Mouse (Mus musculus): Measurements from ENCODE around the gene Slc22a23. TPM values are rescaled to one million over a fixed set of nuclear protein-coding genes. Genes with fewer than 3 reads are reported as not detected.

Slc22a23 gene
- total and polyA plus RNA-seq, 3 experiments = 11.1 to 14.2 (median 12.2) TPM

DNA sequence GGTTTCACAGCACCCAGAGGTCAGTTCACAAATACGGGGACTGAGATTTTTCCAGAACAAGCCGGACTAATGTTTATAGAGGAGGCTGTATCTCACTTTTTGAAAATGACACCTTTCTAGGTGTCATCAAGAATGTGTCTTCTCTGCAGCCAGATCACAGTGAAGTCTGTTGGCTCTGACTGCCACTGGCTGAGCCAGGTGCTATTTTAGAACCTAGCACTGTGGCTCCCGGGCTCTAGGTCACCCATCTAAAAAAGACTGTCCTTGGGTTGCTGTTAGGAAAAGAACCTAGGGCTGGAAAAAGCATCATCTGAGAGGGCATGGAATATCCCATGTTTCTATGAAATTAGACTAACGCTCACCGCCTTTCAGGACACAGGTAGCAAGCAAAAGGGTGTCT lies 10.7 kb upstream of the Slc22a23 start:
- no peaks in the 10 kb centered on the region for H3K4me1 ChIP-seq (ENCODE audit: control insufficient read depth, insufficient read depth, low read length)
- H3K4me3 ChIP-seq = no peak overlapping the region
- peak in 1 of 2 experiments; percentile 60 for DNase-seq
- intact Hi-C loops (cut with DNase I) = no loop called here
- no peak overlapping the region for H3K9ac ChIP-seq (ENCODE audit: low read depth, low read length)
- no peak for TF ChIP-seq POLR2A (IDR thresholded peaks at IDR 0.05; ENCODE audit: insufficient read depth, low read depth, low read length)
- no peak for TF ChIP-seq EP300 (IDR thresholded peaks at IDR 0.05; ENCODE audit: insufficient read depth, low read depth, low read length)
- no peak for TF ChIP-seq CTCF (IDR thresholded peaks at IDR 0.05)
- H3K27me3 ChIP-seq (ENCODE audit: control insufficient read depth, insufficient read depth, low read length) = no peaks in the 10 kb centered on the region
- WGBS = 72% methylated on average over 5 of the region's 5 CpGs
- peaks cover 4% of the 10 kb centered on the region; the same call in 1 of the 2 replicates for H3K36me3 ChIP-seq (ENCODE audit: control insufficient read depth, insufficient read depth, low read length)
- peak overlapping the region; percentile 55 for H3K27ac ChIP-seq
- no peaks in the 10 kb centered on the region for H3K79me2 ChIP-seq (replicated peaks; ENCODE audit: control insufficient read depth, insufficient read depth, low read length)

DNA sequence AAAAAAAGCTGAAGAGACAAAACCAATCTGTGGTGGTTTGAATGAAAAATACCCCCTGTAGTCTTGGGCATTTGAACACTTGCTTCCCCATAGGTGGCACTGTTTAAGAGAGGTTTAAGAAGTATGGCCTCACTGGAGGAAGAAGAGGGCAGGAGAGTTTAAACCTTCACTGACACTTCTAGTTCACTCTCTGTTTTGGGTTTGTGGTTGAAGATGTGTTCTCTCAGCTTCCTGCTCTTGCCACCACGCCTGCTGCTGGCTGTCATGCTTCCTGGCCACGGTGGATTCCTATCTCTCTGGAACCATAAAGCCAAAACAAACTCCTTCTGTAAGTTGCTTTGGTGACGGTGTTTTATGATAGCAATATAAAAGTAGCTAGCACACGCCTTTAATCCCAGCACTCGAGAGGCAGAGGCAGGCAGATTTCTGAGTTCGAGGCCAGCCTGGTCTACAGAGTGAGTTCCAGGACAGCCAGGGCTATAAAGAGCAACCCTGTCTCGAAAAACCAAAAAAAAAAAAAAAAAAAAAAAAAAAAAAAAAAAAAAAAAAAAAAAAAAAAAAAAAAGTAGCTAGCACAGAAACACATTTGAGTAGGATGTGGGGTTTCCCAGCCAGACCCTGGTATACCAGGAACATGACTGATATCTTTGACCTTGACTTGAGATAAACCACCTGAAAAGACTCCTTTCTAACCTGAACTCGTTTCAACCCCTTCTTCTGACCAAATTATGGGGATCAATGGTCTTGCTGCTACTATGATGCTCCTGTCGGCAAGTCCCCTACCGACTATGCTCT lies 10.0 kb upstream of the Slc22a23 start:
- WGBS = 70% methylated on average over 10 of the region's 10 CpGs

DNA sequence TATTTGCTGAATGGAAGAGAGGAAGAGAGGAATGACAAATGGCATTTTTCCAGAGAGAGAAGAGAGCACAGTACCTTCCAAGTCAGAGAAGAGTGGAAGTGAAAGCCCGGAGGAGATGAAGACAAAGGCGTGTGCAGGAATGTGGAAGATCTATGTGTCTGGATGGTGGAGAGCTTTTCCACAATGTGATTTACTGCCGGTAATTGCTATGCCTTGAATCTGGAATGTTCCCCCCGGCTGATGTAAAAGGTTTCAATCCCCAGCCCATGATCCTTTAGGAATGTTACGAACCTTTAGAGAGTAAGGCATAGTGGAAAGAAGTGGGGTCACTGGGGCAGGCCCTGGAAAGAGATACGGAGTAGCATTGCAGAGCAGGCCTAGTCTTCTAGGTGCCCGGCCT lies 8.3 kb upstream of the Slc22a23 start:
- Histone ChIP-seq H3K9ac (ENCODE audit: low read depth, low read length) (no peak overlapping the region), H3K27ac (no peak overlapping the region), H3K79me2 (replicated peaks; ENCODE audit: control insufficient read depth, insufficient read depth, low read length) (no peaks in the 10 kb centered on the region), H3K4me1 (ENCODE audit: control insufficient read depth, insufficient read depth, low read length) (no peaks in the 10 kb centered on the region), H3K4me3 (no peak overlapping the region), H3K27me3 (ENCODE audit: control insufficient read depth, insufficient read depth, low read length) (no peaks in the 10 kb centered on the region), H3K36me3 (ENCODE audit: control insufficient read depth, insufficient read depth, low read length) (peaks cover 4% of the 10 kb centered on the region; the same call in 1 of the 2 replicates)
- 90% methylated on average over 7 of the region's 7 CpGs for WGBS
- intact Hi-C loops (cut with DNase I) = no loop called here
- no peak for TF ChIP-seq EP300 (IDR thresholded peaks at IDR 0.05; ENCODE audit: insufficient read depth, low read depth, low read length)
- no peak for TF ChIP-seq CTCF (IDR thresholded peaks at IDR 0.05)
- TF ChIP-seq POLR2A (IDR thresholded peaks at IDR 0.05; ENCODE audit: insufficient read depth, low read depth, low read length) = no peak
- no peak for DNase-seq

More for the DNA sequence above, 10.0 kb upstream of the Slc22a23 start:
- TF ChIP-seq POLR2A (IDR thresholded peaks at IDR 0.05; ENCODE audit: insufficient read depth, low read depth, low read length) = no peak
- no peak for TF ChIP-seq EP300 (IDR thresholded peaks at IDR 0.05; ENCODE audit: insufficient read depth, low read depth, low read length)
- TF ChIP-seq CTCF (IDR thresholded peaks at IDR 0.05) = no peak
- H3K9ac ChIP-seq (ENCODE audit: low read depth, low read length) = no peak overlapping the region
- peak overlapping the region; percentile 55 for H3K27ac ChIP-seq
- H3K79me2 ChIP-seq (replicated peaks; ENCODE audit: control insufficient read depth, insufficient read depth, low read length) = no peaks in the 10 kb centered on the region
- H3K36me3 ChIP-seq (ENCODE audit: control insufficient read depth, insufficient read depth, low read length) = peaks cover 4% of the 10 kb centered on the region; the same call in 1 of the 2 replicates
- H3K27me3 ChIP-seq (ENCODE audit: control insufficient read depth, insufficient read depth, low read length) = no peaks in the 10 kb centered on the region
- intact Hi-C loops (cut with DNase I) = no loop called here
- no peaks in the 10 kb centered on the region for H3K4me1 ChIP-seq (ENCODE audit: control insufficient read depth, insufficient read depth, low read length)
- DNase-seq = no peak
- no peak overlapping the region for H3K4me3 ChIP-seq

DNA sequence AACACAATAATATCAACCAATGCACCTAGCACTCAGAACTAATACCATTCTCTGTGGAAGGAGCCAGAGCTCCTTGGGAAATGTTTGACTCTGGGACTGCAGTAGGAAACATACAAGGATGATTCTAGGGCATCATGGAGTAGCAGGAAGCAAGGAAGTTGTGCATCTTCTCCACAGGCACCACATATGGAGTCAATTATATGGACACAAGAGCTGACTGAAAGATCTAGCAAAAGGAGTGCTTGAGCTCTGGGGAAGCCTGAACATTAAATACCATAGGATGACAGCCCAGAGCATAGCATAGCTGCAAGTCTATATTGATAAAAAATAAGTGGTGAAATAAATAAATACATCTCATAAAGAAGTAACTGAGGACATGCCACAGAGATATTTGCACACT lies 6.5 kb upstream of the Slc22a23 start:
- Histone ChIP-seq H3K27me3 (ENCODE audit: control insufficient read depth, insufficient read depth, low read length) (no peaks in the 10 kb centered on the region), H3K27ac (no peak overlapping the region), H3K36me3 (ENCODE audit: control insufficient read depth, insufficient read depth, low read length) (peaks cover 4% of the 10 kb centered on the region; the same call in 1 of the 2 replicates), H3K4me3 (no peak overlapping the region), H3K4me1 (ENCODE audit: control insufficient read depth, insufficient read depth, low read length) (no peaks in the 10 kb centered on the region), H3K79me2 (replicated peaks; ENCODE audit: control insufficient read depth, insufficient read depth, low read length) (no peaks in the 10 kb centered on the region), H3K9ac (ENCODE audit: low read depth, low read length) (no peak overlapping the region)
- intact Hi-C loops (cut with DNase I) = no loop called here
- TF ChIP-seq POLR2A (IDR thresholded peaks at IDR 0.05; ENCODE audit: insufficient read depth, low read depth, low read length) = no peak
- TF ChIP-seq EP300 (IDR thresholded peaks at IDR 0.05; ENCODE audit: insufficient read depth, low read depth, low read length) = no peak
- TF ChIP-seq CTCF (IDR thresholded peaks at IDR 0.05) = no peak
- no peak for DNase-seq

DNA sequence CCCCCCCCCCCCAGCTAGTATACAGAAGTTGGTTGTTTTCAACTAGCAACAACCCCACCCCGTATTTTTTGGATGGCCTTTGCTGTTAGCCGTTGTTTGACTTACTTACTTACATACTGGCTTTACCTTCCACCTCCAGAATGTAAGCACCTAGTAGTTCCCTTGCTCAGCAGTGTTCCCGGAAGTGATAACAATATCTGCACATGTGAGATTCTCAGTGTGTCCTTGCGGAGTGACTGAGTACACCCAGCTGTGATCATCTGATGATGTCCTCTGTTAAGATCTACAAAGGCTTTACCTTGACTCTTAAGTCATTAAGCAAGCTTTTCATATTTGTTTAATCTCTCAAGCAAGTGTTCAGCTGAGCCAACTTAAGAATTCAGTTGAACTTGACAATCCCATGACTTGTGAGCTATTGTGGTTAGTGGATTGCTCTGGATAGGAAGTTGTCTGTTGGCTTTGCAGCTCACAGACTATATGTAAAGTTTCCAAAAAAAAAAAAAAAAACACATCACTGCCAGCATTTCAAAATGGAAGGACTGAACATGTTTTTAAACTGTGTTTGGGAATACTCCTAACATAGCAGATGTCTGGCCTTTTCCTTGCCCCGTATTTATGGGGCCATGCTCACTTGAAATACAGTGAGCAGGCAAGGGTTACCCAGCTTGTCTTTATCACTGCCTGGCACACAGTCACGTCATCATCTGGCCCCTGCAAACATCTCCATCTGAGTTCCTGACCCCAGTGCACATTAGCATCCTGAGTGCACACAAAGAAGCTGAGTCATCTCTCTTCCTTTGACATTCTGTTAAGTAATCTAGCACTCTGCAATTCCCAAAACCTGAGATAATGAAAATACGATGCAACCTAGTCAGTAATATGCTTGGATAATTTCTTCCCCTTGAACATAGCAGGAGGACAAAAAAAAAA lies 3.2 kb upstream of the Slc22a23 start:
- intact Hi-C loops (cut with DNase I) = loop anchor here (10.0 kb wide), 1 partner anchor 287 kb away; no protein-coding TSS in a partner anchor
- H3K4me3 ChIP-seq = no peak overlapping the region
- no peak for TF ChIP-seq EP300 (IDR thresholded peaks at IDR 0.05; ENCODE audit: insufficient read depth, low read depth, low read length)
- TF ChIP-seq CTCF (IDR thresholded peaks at IDR 0.05) = no peak
- no peak for TF ChIP-seq POLR2A (IDR thresholded peaks at IDR 0.05; ENCODE audit: insufficient read depth, low read depth, low read length)
- no peak overlapping the region for H3K9ac ChIP-seq (ENCODE audit: low read depth, low read length)
- no peaks in the 10 kb centered on the region for H3K27me3 ChIP-seq (ENCODE audit: control insufficient read depth, insufficient read depth, low read length)
- 48% methylated on average over 7 of the region's 7 CpGs for WGBS
- H3K27ac ChIP-seq = no peak overlapping the region
- H3K4me1 ChIP-seq (ENCODE audit: control insufficient read depth, insufficient read depth, low read length) = no peaks in the 10 kb centered on the region; the same call in 1 of the 2 replicates
- H3K79me2 ChIP-seq (replicated peaks; ENCODE audit: control insufficient read depth, insufficient read depth, low read length) = no peaks in the 10 kb centered on the region
- H3K36me3 ChIP-seq (ENCODE audit: control insufficient read depth, insufficient read depth, low read length) = no peaks in the 10 kb centered on the region
- DNase-seq = no peak
